Mouse (Mus musculus): ENCODE data around the gene Dppa5a.
"Not testable (repeated sequence)": the region's sequence is repeated elsewhere in the genome, so short reads cannot be mapped to it uniquely, and the experiment has no call there.

Gene Dppa5a

DNA sequence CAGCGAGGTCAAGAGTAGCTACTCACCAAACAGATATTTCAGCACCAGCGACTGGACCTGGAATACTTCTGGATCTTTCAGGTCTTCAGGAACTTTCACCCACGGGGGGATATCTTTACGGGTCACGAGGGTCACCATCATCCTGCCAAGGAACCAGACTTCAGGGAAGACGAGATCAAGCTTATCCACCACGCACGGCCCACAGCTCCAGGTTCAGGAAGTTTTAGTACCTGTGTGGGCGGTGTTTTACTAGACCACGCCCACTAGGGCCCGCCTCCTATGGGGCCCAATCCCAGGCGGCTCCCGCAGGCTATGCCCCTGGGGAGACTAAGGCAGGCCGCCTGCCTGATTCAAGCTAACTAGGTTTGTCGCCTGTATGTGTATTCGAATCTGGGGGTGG is at the start of gene Dppa5a:
Gene Dppa5a, minus strand, starts transcription at position 219 of the 400 bp plus-strand sequence.
- not testable (repeated sequence) for DNase-seq (ENCODE audit: low spot score in 2 of 2)

GRCm38 (mm10) chr9:78401596-78401995 is 33.6 kb upstream of the Dppa5a start:
- no peak for DNase-seq (ENCODE audit: low spot score in 2 of 2)

DNA sequence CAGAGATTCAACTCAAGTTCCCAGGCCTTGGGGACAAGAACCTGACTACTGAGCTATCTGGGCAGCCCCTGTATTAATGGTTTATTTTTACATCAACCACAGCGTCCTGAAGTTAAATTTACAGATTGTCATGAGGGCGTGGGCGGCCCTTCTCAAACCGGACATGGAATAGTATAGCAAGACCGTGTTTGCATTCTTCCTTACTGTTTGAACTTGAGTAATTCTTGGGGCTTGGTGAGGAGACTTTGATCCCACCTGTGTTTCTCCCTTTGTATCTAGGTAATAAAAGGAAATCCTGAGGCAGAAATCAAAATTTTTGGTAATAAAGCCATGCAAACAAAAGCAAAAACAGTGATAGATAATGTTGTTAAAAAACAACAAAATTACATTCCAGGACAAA is 32.6 kb upstream of the Dppa5a start:
- no peak for DNase-seq (ENCODE audit: low spot score in 2 of 2)

GRCm38 (mm10) chr9:78396517-78396916 is 28.5 kb upstream of the Dppa5a start:
- DNase-seq (ENCODE audit: low spot score in 2 of 2), result no peak

DNA sequence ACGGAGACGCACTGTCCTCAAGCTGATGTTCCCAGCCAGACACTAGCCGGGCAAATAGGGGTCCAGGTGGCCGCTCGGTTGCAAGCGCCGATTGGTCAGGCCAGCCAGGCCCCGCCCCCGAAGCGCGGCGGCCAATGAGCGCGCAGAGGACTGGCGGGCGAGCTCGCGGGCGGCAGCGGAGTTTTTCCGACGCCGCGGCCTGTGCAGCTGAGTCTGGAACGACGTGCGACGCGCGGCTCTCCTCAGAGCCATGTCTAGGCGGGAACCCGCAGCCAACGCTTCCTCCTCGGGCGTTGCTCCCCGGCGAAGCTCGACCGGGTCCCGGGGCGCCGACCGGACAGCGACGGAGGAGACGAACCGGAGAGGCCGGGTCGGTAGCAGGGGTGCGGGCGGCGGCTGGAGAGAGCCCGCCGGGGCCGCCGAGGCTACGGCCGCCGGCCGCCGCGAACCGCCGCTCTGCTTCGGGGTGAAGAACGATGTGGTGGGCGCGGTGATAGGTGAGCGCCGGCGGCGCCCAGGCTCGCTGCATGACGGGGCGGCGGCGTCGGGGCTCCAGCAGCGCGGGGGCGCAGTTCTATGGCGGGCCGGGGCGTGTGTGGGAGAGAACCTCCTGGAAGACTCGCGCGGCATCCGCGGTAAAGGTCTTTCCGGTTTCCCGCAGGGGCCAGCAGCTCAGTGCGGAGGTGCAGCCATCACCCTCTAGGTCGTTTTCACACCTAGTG is 27.8 kb upstream of the Dppa5a start, which contains the start of gene Ddx43:
Gene Ddx43, plus strand, starts transcription at position 148 of the 722 bp plus-strand sequence.
- peak; percentile 5 to 9 for DNase-seq (ENCODE audit: low spot score in 2 of 2)

GRCm38 (mm10) chr9:78395244-78395629 is 27.3 kb upstream of the Dppa5a start:
- no peak for DNase-seq (ENCODE audit: low spot score in 2 of 2)

DNA sequence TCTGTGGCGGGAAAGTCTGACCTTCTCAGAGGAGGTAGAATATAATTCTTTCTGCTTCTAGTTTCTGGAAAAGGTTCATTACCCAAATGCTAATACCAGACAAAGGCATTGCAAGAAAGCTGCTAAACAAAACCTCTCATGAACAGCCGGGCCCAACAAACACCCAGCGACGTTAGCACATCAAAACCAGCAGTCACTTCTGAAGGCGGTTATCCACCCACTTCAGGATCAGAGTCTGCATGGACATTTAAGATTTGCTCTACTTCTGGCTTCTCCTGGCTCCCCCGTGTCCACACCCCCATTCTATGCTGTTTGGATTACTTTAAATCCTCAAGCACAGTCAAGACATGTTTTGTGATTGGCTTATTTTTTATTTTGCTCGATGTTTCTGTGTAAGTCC is 26.6 kb upstream of the Dppa5a start:
- peak in 1 of 2 experiments; percentile 18 for DNase-seq (ENCODE audit: low spot score in 2 of 2)

GRCm38 (mm10) chr9:78393741-78394140 is 25.8 kb upstream of the Dppa5a start:
- no peak for DNase-seq (ENCODE audit: low spot score in 2 of 2)

GRCm38 (mm10) chr9:78389981-78390380 is 22.0 kb upstream of the Dppa5a start:
- DNase-seq (ENCODE audit: low spot score in 2 of 2), result no peak

GRCm38 (mm10) chr9:78386947-78387346 is 19.0 kb upstream of the Dppa5a start:
- no peak for DNase-seq (ENCODE audit: low spot score in 2 of 2)

DNA sequence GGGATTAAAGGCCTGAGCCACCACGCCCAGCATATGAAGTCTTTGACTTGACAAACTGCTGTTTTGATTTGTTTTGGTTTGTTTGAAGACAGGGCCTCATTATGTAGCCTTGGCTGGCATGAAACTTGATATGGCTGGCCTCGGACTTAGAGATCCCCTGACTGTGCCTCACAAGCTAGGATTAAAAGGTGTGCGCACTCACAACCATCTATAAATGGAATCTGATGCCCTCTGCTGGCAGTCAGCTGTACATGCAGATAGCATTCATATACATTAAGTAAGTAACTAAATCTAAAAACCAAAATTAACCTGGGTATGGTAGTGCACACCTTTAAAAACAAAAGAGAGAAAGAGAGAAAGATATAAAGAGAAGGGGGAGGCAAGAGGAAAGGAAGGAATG is 17.9 kb upstream of the Dppa5a start:
- no peak for DNase-seq (ENCODE audit: low spot score in 2 of 2)

- DNase-seq (ENCODE audit: low spot score in 2 of 2), result peak; percentile 3
These were observed 10.3 kb upstream of the Dppa5a start, which contains the start of gene Ooep for GRCm38 (mm10) chr9:78378113-78378785. Ooep (minus strand) TSS chr9:78378725.

- DNase-seq (ENCODE audit: low spot score in 2 of 2), result no peak
These were observed 9.6 kb upstream of the Dppa5a start for GRCm38 (mm10) chr9:78377546-78377945.

DNA sequence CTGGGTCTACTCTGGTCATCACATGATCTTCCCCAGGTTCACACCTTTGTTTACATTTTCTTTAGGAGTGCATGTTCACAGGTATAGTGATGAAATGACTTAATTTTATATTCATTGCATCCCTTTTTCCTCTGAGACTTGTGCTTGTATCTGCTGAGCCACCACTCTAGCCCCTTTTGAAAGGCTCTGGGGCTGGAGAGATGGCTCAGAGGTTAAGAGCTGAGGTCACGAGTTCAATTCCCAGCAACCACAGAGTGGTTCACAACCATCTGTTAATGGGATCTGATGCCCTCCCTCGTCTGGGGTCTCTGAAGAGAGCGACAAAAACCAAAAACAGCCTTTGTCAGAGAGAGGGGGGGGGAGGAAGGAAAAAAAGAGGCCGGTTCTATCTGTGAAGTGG is 7.5 kb upstream of the Dppa5a start:
- DNase-seq (ENCODE audit: low spot score in 2 of 2), result no peak

- no peak for DNase-seq (ENCODE audit: low spot score in 2 of 2)
These were observed 7.0 kb upstream of the Dppa5a start for GRCm38 (mm10) chr9:78374885-78375389.

DNA sequence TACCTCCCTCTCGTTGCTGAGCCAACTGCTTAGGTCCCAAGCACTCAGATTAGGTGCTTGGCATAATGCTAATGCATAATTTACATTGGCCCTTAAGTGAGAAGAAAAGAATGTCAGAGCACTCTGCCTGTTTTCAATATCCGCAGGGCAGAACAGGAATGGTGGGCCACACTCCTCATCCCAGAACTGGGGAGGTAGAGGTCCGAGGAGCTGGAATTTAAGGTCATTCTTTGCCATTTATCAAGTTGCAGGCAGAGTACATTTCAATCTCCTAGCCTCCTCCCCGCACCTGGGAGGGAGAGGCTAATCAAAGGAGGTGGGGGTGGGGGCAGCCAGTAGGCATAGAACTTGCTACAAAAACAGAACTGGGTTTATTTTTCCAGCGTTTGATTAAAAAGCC is 6.4 kb upstream of the Dppa5a start:
- DNase-seq (ENCODE audit: low spot score in 2 of 2), result no peak

GRCm38 (mm10) chr9:78372827-78373504 is 5.0 kb upstream of the Dppa5a start:
- DNase-seq (ENCODE audit: low spot score in 2 of 2), result no peak

GRCm38 (mm10) chr9:78371441-78371840 is 3.5 kb upstream of the Dppa5a start:
- no peak for DNase-seq (ENCODE audit: low spot score in 2 of 2)

- no peak for DNase-seq (ENCODE audit: low spot score in 2 of 2)
These were observed 1.8 kb upstream of the Dppa5a start for GRCm38 (mm10) chr9:78369786-78370185.

DNA sequence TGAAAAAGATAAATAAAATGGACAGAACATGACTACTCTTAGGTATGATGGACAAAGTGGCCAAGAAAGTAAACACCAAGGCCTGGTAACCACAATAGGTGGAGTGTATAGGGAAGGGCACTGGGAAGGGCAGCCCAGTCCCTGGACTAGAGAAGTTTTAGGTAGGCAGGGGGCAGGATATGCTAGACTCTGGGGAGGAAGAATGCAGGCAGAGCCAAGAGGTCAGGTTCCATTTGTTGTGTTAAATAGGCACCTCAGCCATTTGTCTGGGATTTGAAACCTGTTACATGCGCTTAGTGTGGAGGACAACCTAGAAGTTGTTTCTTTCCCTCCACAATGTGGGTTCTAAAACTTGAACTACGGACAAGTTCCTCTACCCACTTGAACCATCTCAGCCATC is 1.4 kb upstream of the Dppa5a start:
- no peak for DNase-seq (ENCODE audit: low spot score in 2 of 2)

GRCm38 (mm10) chr9:78368671-78369293 is 805 bp upstream of the Dppa5a start:
- DNase-seq (ENCODE audit: low spot score in 2 of 2), result no peak

Measured in right cerebral cortex, postnatal 36 days (tissue).